17 mouse cellular contexts compared by ENCODE assay signal in genomic region chr14:32984176-32984738, GRCm38 (mm10). TPM values are rescaled to one million over a fixed set of nuclear protein-coding genes. Genes with fewer than 3 reads are reported as not detected.
A peak's percentile ranks its signal among the peaks of the same experiment; 100 is the strongest.
DNase-seq lines count a peak whose midpoint lies in the region; ATAC-seq and TF ChIP-seq lines count a peak whose summit lies in the region.
"Had no signal": no experiment of that assay in that cellular context is flagged by ENCODE, and none has a peak within 500 bp of the region (broad histone marks: within the 10 kb centered on the region; RNA-seq: fewer than 3 reads in every experiment).

No protein-coding gene starts in this region.

- 45% methylated on average over 6 of the region's 6 CpGs for WGBS in intestine, embryonic 15.5 days
- WGBS in intestine, postnatal 0 days, result 61% methylated on average over 6 of the region's 6 CpGs
- WGBS in stomach, embryonic 15.5 days, result 43% methylated on average over 6 of the region's 6 CpGs

- no peak overlapping the region for H3K27ac ChIP-seq in gastrocnemius, adult 2 months
- H3K27ac ChIP-seq in intestine, embryonic 15.5 days, result peak overlapping the region; percentile 40; the same call in 1 of the 2 replicates
- H3K27ac ChIP-seq in intestine, postnatal 0 days (ENCODE audit: low read depth, low read length), result no peak overlapping the region
- 0 out of 2 replicates have a peak overlapping the region, but pooled peaks have one; percentile 13 for H3K27ac ChIP-seq in stomach, embryonic 15.5 days
- H3K27ac ChIP-seq: hindbrain, embryonic 15.5 days had no signal

- peak; percentile 30 for DNase-seq in gastrocnemius, adult 2 months
- DNase-seq in gastrocnemius, adult 8-10 months (ENCODE audit: low spot score in 2 of 2), result no peak
- DNase-seq in heart, postnatal 10 days, result peak; percentile 46 to 56
- no peak for DNase-seq in Muller cell, postnatal 12 days (ENCODE audit: inconsistent ontology term)
- DNase-seq: adrenal gland, postnatal 14 days; cerebellum, adult 18-20 months; cerebellum, postnatal 36 days; kidney, adult 18-20 months; kidney, postnatal 25 days; liver; lung, adult 18-20 months; thymus, postnatal 4 days had no signal

- H3K4me2 ChIP-seq in intestine, embryonic 15.5 days (replicated peaks), result no peak overlapping the region
- no peak overlapping the region for H3K4me2 ChIP-seq in intestine, postnatal 0 days (replicated peaks; ENCODE audit: low read depth)
- no peak overlapping the region for H3K4me2 ChIP-seq in stomach, embryonic 15.5 days
- H3K4me2 ChIP-seq: hindbrain, embryonic 15.5 days had no signal

- peak; percentile 28; the same call in 1 of the 2 replicates for ATAC-seq in intestine, embryonic 15.5 days
- no peak for ATAC-seq in intestine, postnatal 0 days
- no peak; the same call in 1 of the 2 replicates for ATAC-seq in stomach, embryonic 15.5 days (ENCODE audit: insufficient read depth, low FRiP score, low read depth)

- no peak overlapping the region for H3K9ac ChIP-seq in intestine, embryonic 15.5 days
- H3K9ac ChIP-seq in intestine, postnatal 0 days (ENCODE audit: low read depth, low read length), result no peak overlapping the region
- no peak overlapping the region for H3K9ac ChIP-seq in stomach, embryonic 15.5 days
- H3K9ac ChIP-seq: hindbrain, embryonic 15.5 days had no signal

- 0 out of 2 replicates have a peak, but pooled peaks cover 5% of the 10 kb centered on the region for H3K27me3 ChIP-seq in intestine, embryonic 15.5 days (replicated peaks)
- no peaks in the 10 kb centered on the region for H3K27me3 ChIP-seq in intestine, postnatal 0 days (replicated peaks; ENCODE audit: control insufficient read depth, insufficient read depth, low read length)
- H3K27me3 ChIP-seq in stomach, embryonic 15.5 days (replicated peaks), result no peaks in the 10 kb centered on the region
- H3K27me3 ChIP-seq: hindbrain, embryonic 15.5 days had no signal

- no peak for TF ChIP-seq CTCF in gastrocnemius, adult 2 months (IDR thresholded peaks at IDR 0.05)
- TF ChIP-seq CTCF in intestine, postnatal 0 days (IDR thresholded peaks at IDR 0.05; ENCODE audit: low read depth), result no peak

- H3K36me3 ChIP-seq in intestine, embryonic 15.5 days, result no peaks in the 10 kb centered on the region
- no peaks in the 10 kb centered on the region for H3K36me3 ChIP-seq in intestine, postnatal 0 days (ENCODE audit: control insufficient read depth, insufficient read depth)
- H3K36me3 ChIP-seq in stomach, embryonic 15.5 days, result no peaks in the 10 kb centered on the region
- H3K36me3 ChIP-seq: hindbrain, embryonic 15.5 days had no signal

- intact Hi-C loops in gastrocnemius, adult 2 months (cut with DNase I), result no loop called here
- intact Hi-C loops in heart, postnatal 10 days (cut with DNase I), result no loop called here

- H3K4me1 ChIP-seq in intestine, embryonic 15.5 days (replicated peaks), result 0 out of 2 replicates have a peak, but pooled peaks cover 6% of the 10 kb centered on the region
- H3K4me1 ChIP-seq in intestine, postnatal 0 days (replicated peaks; ENCODE audit: control insufficient read depth, insufficient read depth, low read length), result no peaks in the 10 kb centered on the region
- 0 out of 2 replicates have a peak, but pooled peaks cover 3% of the 10 kb centered on the region for H3K4me1 ChIP-seq in stomach, embryonic 15.5 days
- H3K4me1 ChIP-seq: hindbrain, embryonic 15.5 days had no signal

- H3K9me3 ChIP-seq in intestine, embryonic 15.5 days, result no peaks in the 10 kb centered on the region
- H3K9me3 ChIP-seq in intestine, postnatal 0 days (ENCODE audit: control insufficient read depth), result no peaks in the 10 kb centered on the region
- H3K9me3 ChIP-seq in stomach, embryonic 15.5 days, result no peaks in the 10 kb centered on the region
- H3K9me3 ChIP-seq: hindbrain, embryonic 15.5 days had no signal

- H3K4me3 ChIP-seq in gastrocnemius, adult 2 months, result no peak overlapping the region
- no peak overlapping the region for H3K4me3 ChIP-seq in intestine, embryonic 15.5 days (replicated peaks)
- H3K4me3 ChIP-seq in intestine, postnatal 0 days (ENCODE audit: low read depth, low read length), result no peak overlapping the region
- H3K4me3 ChIP-seq in stomach, embryonic 15.5 days (replicated peaks), result no peak overlapping the region
- H3K4me3 ChIP-seq: hindbrain, embryonic 15.5 days had no signal

RNA-seq across cellular contexts. Expression of gene Lrrc18, which starts 6.9 kb away (rescaled TPM):
- under 1 TPM in 1 of 2 experiments, not detected in 1; 0.31 TPM for total RNA-seq in gastrocnemius, adult 2 months (2021)
- under 1 TPM in 1 of 4 experiments, not detected in 3; 0.31 TPM for total RNA-seq in gastrocnemius, adult 8-10 months (2022)
- 0.20 and 0.31 TPM in 2 replicates for polyA plus RNA-seq in intestine, embryonic 15.5 days (2015; fragmentation: Nextera tagmentation; extraction: Ambion mirVana)
- 0.14 TPM in 1 of 2 replicates, not detected in the other for polyA plus RNA-seq in intestine, postnatal 0 days (2015; fragmentation: Nextera tagmentation; extraction: Ambion mirVana)
- under 1 TPM; 0.35 to 0.45 TPM for total RNA-seq in heart, postnatal 10 days (2021)
- 0.30 and 0.46 TPM in 2 replicates for polyA plus RNA-seq in stomach, embryonic 15.5 days (2015; fragmentation: Nextera tagmentation; extraction: Ambion mirVana)
- total RNA-seq: megakaryocyte-erythroid progenitor cell, adult 5-6 weeks had no signal

Comparison
In these comparisons a context has a peak if more than half of its experiments do, and no peak if none do; other contexts are left out.
1. DNase-seq: peak in gastrocnemius, adult 2 months (single experiment) and heart, postnatal 10 days (2 of 2); none in gastrocnemius, adult 8-10 months (0 of 2) and Muller cell, postnatal 12 days (single experiment).
2. H3K27ac ChIP-seq: peak in intestine, embryonic 15.5 days (single experiment) and stomach, embryonic 15.5 days (single experiment); none in gastrocnemius, adult 2 months (single experiment) and intestine, postnatal 0 days (single experiment).